Mouse (Mus musculus) forebrain, embryonic 14.5 days (tissue): ENCODE data around the gene Lysmd2. TPM values are rescaled to one million over a fixed set of nuclear protein-coding genes. Genes with fewer than 3 reads are reported as not detected.
"Not testable (repeated sequence)": the region's sequence is repeated elsewhere in the genome, so short reads cannot be mapped to it uniquely, and the experiment has no call there.

Experiments
- ATAC-seq: fragments of 200-750 bp; cut with Nextera tagmentation; 2 replicates; pipeline ENCODE4 v1.8.0; 2017; ENCODE audit warnings: mild to moderate bottlenecking, moderate library complexity
- DNase-seq: peaks from one replicate; pipeline ENCODE4 v3.0.0-alpha.2; 2015; ENCODE audit warnings: low spot score
- H3K27ac ChIP-seq: fragments of 300-500 bp; sonication (generic); 2 replicates; pipeline ENCODE4 v1.5.1; 2014; ENCODE audit warnings: low read depth, mild to moderate bottlenecking, control low read depth, low read length, moderate library complexity
- H3K27me3 ChIP-seq: fragments of 300-500 bp; sonication (generic); replicated peaks from 2 replicates; pipeline ENCODE4 v1.6.1; 2014; ENCODE audit warnings: low read length, control low read depth, mixed read lengths; ENCODE audit not compliant: control insufficient read depth, insufficient read depth
- H3K36me3 ChIP-seq: fragments of 300-500 bp; sonication (generic); 2 replicates; pipeline ENCODE4 v1.6.1; 2014; ENCODE audit warnings: low read length, control low read depth; ENCODE audit not compliant: control insufficient read depth, insufficient read depth
- H3K4me1 ChIP-seq: fragments of 300-500 bp; sonication (generic); 2 replicates; pipeline ENCODE4 v1.6.1; 2014; ENCODE audit warnings: antibody characterized with exemption, low read length, control low read depth; ENCODE audit not compliant: control insufficient read depth, insufficient read depth
- H3K4me2 ChIP-seq: fragments of 300-500 bp; sonication (generic); 2 replicates; pipeline ENCODE4 v1.6.1; 2014; ENCODE audit warnings: mild to moderate bottlenecking, control low read depth, low read length
- H3K4me3 ChIP-seq: fragments of 300-500 bp; sonication (generic); 2 replicates; pipeline ENCODE4 v1.5.1; 2014; ENCODE audit warnings: low read depth, low read length, control low read depth
- H3K9ac ChIP-seq: fragments of 300-500 bp; sonication (generic); 2 replicates; pipeline ENCODE4 v1.6.1; 2014; ENCODE audit warnings: mild to moderate bottlenecking, low read length, control low read depth, moderate library complexity
- H3K9me3 ChIP-seq: fragments of 300-500 bp; sonication (generic); replicated peaks from 2 replicates; pipeline ENCODE4 v1.6.1; 2016; ENCODE audit warnings: low read length, control low read depth, mixed read lengths; ENCODE audit not compliant: control insufficient read depth
- WGBS: fragments of 180-500 bp; shearing (Covaris S2); extraction: QIAGEN DNeasy Blood & Tissue Kit; methylation state at CpG from one replicate; pipeline ENCODE4 v1.1.7; 2014; 5-methylcytosine and 5-hydroxymethylcytosine counted together
- polyA plus RNA-seq: library from polyadenylated mRNA; unstranded; fragments of >200 nt; fragmentation: Nextera tagmentation; extraction: Ambion mirVana; gene quantifications from 2 replicates; pipeline ENCODE4 v1.2.1, GENCODE M21; 2014

The Lysmd2 gene
- polyA plus RNA-seq, 1 experiment from 2014 or later, result 26.0 TPM

GRCm38 (mm10) chr9:75619761-75620160 lies 5.8 kb upstream of the Lysmd2 start:
- H3K9me3 ChIP-seq, H3K4me3 ChIP-seq, H3K4me2 ChIP-seq, H3K36me3 ChIP-seq, DNase-seq, H3K4me1 ChIP-seq, ATAC-seq, H3K9ac ChIP-seq, H3K27me3 ChIP-seq, H3K27ac ChIP-seq: not testable (repeated sequence)
- 97% methylated on average over 2 of the region's 2 CpGs for WGBS

GRCm38 (mm10) chr9:75621428-75621827 lies 4.1 kb upstream of the Lysmd2 start:
- Histone ChIP-seq H3K4me2 (no peak overlapping the region), H3K36me3 (no peaks in the 10 kb centered on the region), H3K9ac (no peak overlapping the region), H3K4me3 (no peak overlapping the region), H3K27me3 (no peaks in the 10 kb centered on the region), H3K4me1 (peaks cover 3% of the 10 kb centered on the region), H3K27ac (no peak overlapping the region), H3K9me3 (no peaks in the 10 kb centered on the region)
- no peak for DNase-seq
- WGBS, result 92% methylated on average over 3 of the region's 3 CpGs
- ATAC-seq, result no peak

DNA sequence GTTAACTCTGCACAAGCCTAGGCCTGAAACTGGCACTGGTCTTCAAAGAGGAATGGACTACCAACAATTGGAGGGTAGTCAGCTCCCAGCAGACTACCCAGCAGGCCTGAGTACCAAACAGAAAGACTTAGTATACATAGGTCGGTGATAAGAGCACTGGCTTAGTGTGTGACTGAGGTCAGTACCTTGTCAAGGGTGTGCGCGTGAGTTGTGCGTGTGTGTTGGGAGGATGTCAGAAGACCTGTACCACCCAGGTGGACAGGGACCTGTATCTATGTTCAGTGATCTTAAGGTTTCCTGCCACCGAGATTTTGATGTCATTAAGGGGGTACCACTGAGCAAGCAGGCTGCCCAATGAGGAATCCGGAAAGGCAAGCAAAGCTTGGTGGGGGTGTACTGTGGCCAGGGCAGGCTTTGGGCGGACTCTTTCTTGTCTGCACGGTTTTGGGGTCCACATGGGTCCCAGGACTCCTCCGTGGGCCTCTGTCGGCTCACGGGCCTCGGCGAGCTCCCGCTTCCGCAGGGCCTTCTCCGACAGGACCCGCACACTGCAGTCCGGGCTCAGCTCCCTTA lies 472 bp upstream of the Lysmd2 start:
- Histone ChIP-seq H3K4me2 (peak overlapping the region; percentile 86), H3K4me3 (peak overlapping the region; percentile 81), H3K27ac (peak overlapping the region; percentile 84), H3K9me3 (no peaks in the 10 kb centered on the region), H3K27me3 (no peaks in the 10 kb centered on the region), H3K36me3 (no peaks in the 10 kb centered on the region), H3K4me1 (peaks cover 3% of the 10 kb centered on the region), H3K9ac (peak overlapping the region; percentile 90)
- DNase-seq (peak; percentile 17), ATAC-seq (peak; percentile 11)
- WGBS, result 13% methylated on average over 18 of the region's 18 CpGs

GRCm38 (mm10) chr9:75626308-75626604 lies 715 bp downstream of the Lysmd2 start:
- DNase-seq, result no peak
- Histone ChIP-seq H3K9me3 (no peaks in the 10 kb centered on the region), H3K4me2 (peak overlapping the region; percentile 86), H3K27ac (peak overlapping the region; percentile 84), H3K9ac (peak overlapping the region; percentile 90), H3K4me1 (peaks cover 3% of the 10 kb centered on the region), H3K4me3 (peak overlapping the region; percentile 81), H3K27me3 (no peaks in the 10 kb centered on the region), H3K36me3 (no peaks in the 10 kb centered on the region)
- 1% methylated on average over 14 of the region's 14 CpGs for WGBS
- ATAC-seq, result no peak

DNA sequence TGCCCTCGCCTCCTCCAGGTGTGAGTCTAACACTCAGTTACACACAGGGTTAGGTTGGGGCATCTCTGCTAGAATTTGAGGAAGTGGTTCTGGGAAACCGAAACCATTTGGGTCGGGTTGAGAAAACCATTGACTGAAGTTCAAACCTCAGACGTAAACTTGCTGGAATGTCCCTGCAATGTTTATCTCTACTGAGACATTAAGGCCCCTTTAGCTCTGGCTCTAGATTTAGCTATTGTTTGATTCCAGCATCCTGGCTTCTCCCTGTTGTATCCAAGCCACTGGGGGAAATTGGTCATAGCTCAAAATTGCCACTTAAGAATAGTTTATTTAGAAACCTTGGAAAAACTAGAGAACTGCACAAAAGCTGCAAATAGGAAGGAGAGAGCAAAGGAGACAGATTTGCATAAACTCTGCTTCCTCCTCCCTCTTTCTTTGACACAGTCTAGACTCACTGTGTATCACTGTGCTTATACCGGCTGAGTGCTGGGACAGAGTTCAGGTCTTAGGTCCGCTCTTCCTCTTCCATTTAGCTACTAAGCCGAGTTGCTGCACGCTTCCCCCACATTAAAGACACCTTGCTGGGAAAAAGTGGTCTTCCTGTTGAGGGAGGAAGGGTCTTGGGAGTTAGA lies 5.4 kb downstream of the Lysmd2 start:
- WGBS, result 84% methylated on average over 8 of the region's 8 CpGs
- H3K4me3 ChIP-seq, result no peak overlapping the region
- H3K9ac ChIP-seq, result no peak overlapping the region
- H3K4me2 ChIP-seq, result no peak overlapping the region
- DNase-seq, result no peak
- H3K36me3 ChIP-seq, result no peaks in the 10 kb centered on the region
- H3K4me1 ChIP-seq, result no peaks in the 10 kb centered on the region; the same call in 1 of the 2 replicates
- ATAC-seq, result no peak
- no peak overlapping the region for H3K27ac ChIP-seq
- H3K9me3 ChIP-seq, result no peaks in the 10 kb centered on the region
- H3K27me3 ChIP-seq, result no peaks in the 10 kb centered on the region

GRCm38 (mm10) chr9:75632111-75632510 lies 6.6 kb downstream of the Lysmd2 start:
- no peak overlapping the region for H3K4me3 ChIP-seq
- H3K27me3 ChIP-seq, result no peaks in the 10 kb centered on the region
- H3K36me3 ChIP-seq, result 0 out of 2 replicates have a peak, but pooled peaks cover 1% of the 10 kb centered on the region
- no peak overlapping the region for H3K9ac ChIP-seq
- H3K27ac ChIP-seq, result no peak overlapping the region
- no peaks in the 10 kb centered on the region for H3K4me1 ChIP-seq
- DNase-seq, result peak; percentile 13
- no peaks in the 10 kb centered on the region for H3K9me3 ChIP-seq
- H3K4me2 ChIP-seq, result no peak overlapping the region
- WGBS, result 60% methylated on average over 10 of the region's 10 CpGs
- ATAC-seq, result no peak

- H3K9ac ChIP-seq, result no peak overlapping the region
- peak; percentile 48 for DNase-seq
- no peak overlapping the region for H3K4me2 ChIP-seq
- ATAC-seq, result peak; percentile 51; the same call in 1 of the 2 replicates
- no peak overlapping the region for H3K4me3 ChIP-seq
- 0 out of 2 replicates have a peak, but pooled peaks cover 3% of the 10 kb centered on the region for H3K36me3 ChIP-seq
- no peak overlapping the region for H3K27ac ChIP-seq
- no peaks in the 10 kb centered on the region for H3K4me1 ChIP-seq
- H3K27me3 ChIP-seq, result no peaks in the 10 kb centered on the region
- H3K9me3 ChIP-seq, result no peaks in the 10 kb centered on the region
- 20% methylated on average over 1 of the region's 1 CpGs for WGBS
Measured at GRCm38 (mm10) chr9:75632902-75633301, 7.4 kb downstream of the Lysmd2 start.

GRCm38 (mm10) chr9:75633603-75634002 lies 8.1 kb downstream of the Lysmd2 start:
- no peak overlapping the region for H3K9ac ChIP-seq

GRCm38 (mm10) chr9:75634226-75634625 lies 8.7 kb downstream of the Lysmd2 start:
- 80% methylated on average over 4 of the region's 4 CpGs for WGBS
- no peak overlapping the region for H3K27ac ChIP-seq
- no peaks in the 10 kb centered on the region for H3K4me1 ChIP-seq
- no peaks in the 10 kb centered on the region for H3K27me3 ChIP-seq
- H3K4me2 ChIP-seq, result no peak overlapping the region
- no peaks in the 10 kb centered on the region for H3K9me3 ChIP-seq
- H3K9ac ChIP-seq, result no peak overlapping the region
- no peak overlapping the region for H3K4me3 ChIP-seq
- ATAC-seq (no peak), DNase-seq (no peak)
- peaks cover 6% of the 10 kb centered on the region; the same call in 1 of the 2 replicates for H3K36me3 ChIP-seq

More at GRCm38 (mm10) chr9:75633603-75634002, 8.1 kb downstream of the Lysmd2 start:
- DNase-seq, result no peak
- no peak for ATAC-seq
- Histone ChIP-seq H3K9me3 (no peaks in the 10 kb centered on the region), H3K4me2 (no peak overlapping the region), H3K27me3 (no peaks in the 10 kb centered on the region), H3K4me1 (no peaks in the 10 kb centered on the region), H3K36me3 (0 out of 2 replicates have a peak, but pooled peaks cover 3% of the 10 kb centered on the region), H3K27ac (no peak overlapping the region), H3K4me3 (no peak overlapping the region)
- 92% methylated on average over 8 of the region's 8 CpGs for WGBS
